Mouse (Mus musculus) C2C12 (cell line): Measurements from ENCODE around the gene Lta. TPM values are rescaled to one million over a fixed set of nuclear protein-coding genes. Genes with fewer than 3 reads are reported as not detected.

Experiments
- H3K27me3 ChIP-seq: one replicate; pipeline ENCODE4 v1.6.1; 2011; ENCODE audit not compliant: control insufficient read depth, insufficient read depth, insufficient read length
- H3K36me3 ChIP-seq: one replicate; pipeline ENCODE4 v1.6.1; 2011; ENCODE audit not compliant: control insufficient read depth, insufficient read depth
- H3K4me3 ChIP-seq: one replicate; pipeline ENCODE4 v1.5.1; 2011; ENCODE audit warnings: mild to moderate bottlenecking, control low read depth; ENCODE audit not compliant: poor library complexity, insufficient read depth, severe bottlenecking
- H3K79me2 ChIP-seq: one replicate; pipeline ENCODE4 v1.6.1; 2011; ENCODE audit not compliant: control insufficient read depth, insufficient read depth
- H3K79me3 ChIP-seq: one replicate; pipeline ENCODE4 v1.6.1; 2011; ENCODE audit warnings: low read depth, control low read depth
- H3ac ChIP-seq: one replicate; pipeline ENCODE3; 2011; ENCODE audit warnings: low read depth; ENCODE audit not compliant: control insufficient read depth, insufficient read length
- CEBPB ChIP-seq: IDR thresholded peaks from one replicate; pipeline ENCODE4 v1.6.1; 2011; ENCODE audit warnings: low read depth, mild to moderate bottlenecking, control low read depth, moderate library complexity
- CTCF ChIP-seq: IDR thresholded peaks from one replicate; pipeline ENCODE4 v1.5.1; 2011; ENCODE audit not compliant: control insufficient read depth, insufficient read depth, insufficient read length
- FOSL1 ChIP-seq: IDR thresholded peaks from one replicate; pipeline ENCODE4 v1.8.0; 2011; ENCODE audit warnings: mild to moderate bottlenecking, low read length; ENCODE audit not compliant: poor library complexity, insufficient read depth, severe bottlenecking
- MAX ChIP-seq: IDR thresholded peaks from one replicate; pipeline ENCODE4 v1.6.1; 2011; ENCODE audit warnings: mild to moderate bottlenecking, control low read depth
- MYOD1 ChIP-seq: IDR thresholded peaks from one replicate; pipeline ENCODE4 v1.6.1; 2011; ENCODE audit warnings: low read depth; ENCODE audit not compliant: control insufficient read depth, insufficient read length
- MYOG ChIP-seq: IDR thresholded peaks from one replicate; pipeline ENCODE4 v1.6.1; 2011; ENCODE audit not compliant: control insufficient read depth, insufficient read length; ENCODE audit errors: extremely low read depth
- USF1 ChIP-seq: IDR thresholded peaks from one replicate; pipeline ENCODE4 v1.6.1; 2011; ENCODE audit warnings: low read depth, mild to moderate bottlenecking, control low read depth, moderate library complexity
- polyA plus RNA-seq: library from polyadenylated mRNA; unstranded; fragments of >200 nt; fragmentation: generic; extraction: Trizol; gene quantifications from one replicate; pipeline ENCODE4 v1.2.1, GENCODE M21; 2012; ENCODE audit warnings: missing spikeins

Gene Lta
- polyA plus RNA-seq, 1 experiment, result 0.07 TPM

DNA sequence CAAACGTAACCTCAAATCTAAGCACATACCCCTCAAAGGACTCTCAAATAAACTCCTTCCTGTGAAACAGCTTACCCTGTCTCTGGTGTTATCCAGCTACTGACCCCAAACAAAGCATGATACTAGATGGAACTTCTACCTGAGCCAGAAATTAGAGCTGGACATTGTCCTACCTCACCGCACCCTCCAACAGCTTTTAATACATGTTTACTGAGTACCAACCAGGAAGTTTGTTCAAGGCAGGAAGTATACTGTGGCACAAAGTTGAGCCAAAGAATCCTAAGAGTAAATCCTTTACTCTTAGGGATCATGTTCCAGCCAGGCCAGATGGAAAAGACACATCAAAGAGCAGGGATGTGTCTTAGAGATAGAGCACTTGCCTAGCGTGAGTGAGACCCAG lies 5.4 kb upstream of the Lta start:
- Histone ChIP-seq H3K4me3 (no peak overlapping the region), H3K79me3 (no peaks in the 10 kb centered on the region), H3ac (no peak overlapping the region), H3K36me3 (no peaks in the 10 kb centered on the region), H3K79me2 (no peaks in the 10 kb centered on the region), H3K27me3 (no peaks in the 10 kb centered on the region)
- no peak for TF ChIP-seq CTCF
- no peak for TF ChIP-seq FOSL1

DNA sequence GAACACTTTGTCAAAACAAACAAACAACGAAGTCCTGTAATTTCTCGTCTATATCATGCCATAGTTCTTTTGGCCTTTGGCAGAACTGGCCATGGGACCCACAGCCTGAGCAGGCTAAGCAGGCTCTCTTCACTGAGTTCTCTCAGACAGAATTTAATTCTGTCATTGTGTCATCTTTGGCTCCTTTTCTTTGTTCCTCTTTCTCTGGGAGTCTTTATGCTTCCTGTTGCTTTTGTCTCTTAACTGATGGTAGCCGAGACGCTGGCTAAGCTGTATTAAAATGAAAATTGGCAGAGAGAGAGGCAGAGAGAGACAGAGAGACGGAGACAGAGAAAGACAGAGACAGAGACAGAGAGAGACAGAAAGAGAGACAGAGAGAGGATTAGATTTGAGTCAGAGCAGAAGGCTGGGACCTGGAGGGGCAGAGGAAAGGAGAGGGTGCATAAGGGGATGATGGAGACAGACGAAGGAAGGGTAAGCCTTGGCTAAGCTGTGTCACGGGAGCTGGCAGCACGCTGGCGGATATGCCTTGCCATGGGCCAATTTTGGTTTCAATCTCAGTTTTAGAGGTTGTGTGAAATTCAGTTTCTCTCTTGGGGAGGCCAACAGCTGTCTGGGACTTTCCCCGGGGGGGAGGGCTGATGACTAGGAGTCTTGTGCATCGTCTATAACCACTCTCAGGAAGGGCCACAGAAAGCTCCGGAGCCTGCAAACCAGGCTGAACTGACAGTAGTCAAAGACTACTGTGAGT lies 4.8 kb upstream of the Lta start:
- H3K79me2 ChIP-seq, result no peaks in the 10 kb centered on the region
- no peak overlapping the region for H3ac ChIP-seq
- no peak overlapping the region for H3K4me3 ChIP-seq
- no peaks in the 10 kb centered on the region for H3K36me3 ChIP-seq
- no peaks in the 10 kb centered on the region for H3K79me3 ChIP-seq
- TF ChIP-seq USF1 (no peak), FOSL1 (no peak), MYOD1 (no peak), MYOG (no peak), CEBPB (no peak), MAX (no peak), CTCF (no peak)
- no peaks in the 10 kb centered on the region for H3K27me3 ChIP-seq

DNA sequence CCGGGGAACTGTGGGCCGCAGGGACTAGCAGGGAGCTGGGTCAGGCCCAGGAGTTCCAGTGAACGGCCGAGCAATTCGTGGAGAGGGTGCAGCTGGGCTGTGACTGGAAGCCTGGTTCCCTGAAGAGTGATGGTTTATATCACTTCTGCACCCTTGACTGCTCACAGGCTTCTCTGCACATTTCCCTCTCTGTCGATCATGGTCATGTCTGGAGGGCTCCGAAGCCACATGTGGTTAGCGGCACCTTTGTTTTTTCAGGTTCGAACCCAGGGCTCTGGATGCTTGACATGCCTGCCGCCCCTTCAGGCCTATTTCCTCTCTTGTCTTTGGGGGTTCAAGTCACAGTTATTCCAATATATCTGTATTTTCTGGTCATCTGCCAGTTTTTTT lies 224 bp upstream of the Lta start:
- Histone ChIP-seq H3K4me3 (no peak overlapping the region), H3K79me2 (no peaks in the 10 kb centered on the region), H3K27me3 (no peaks in the 10 kb centered on the region), H3K36me3 (no peaks in the 10 kb centered on the region), H3ac (no peak overlapping the region), H3K79me3 (no peaks in the 10 kb centered on the region)
- no peak for TF ChIP-seq MYOD1
- no peak for TF ChIP-seq CTCF
- TF ChIP-seq MAX, result no peak
- TF ChIP-seq USF1, result no peak
- TF ChIP-seq MYOG, result no peak
- TF ChIP-seq FOSL1, result no peak
- TF ChIP-seq CEBPB, result no peak

DNA sequence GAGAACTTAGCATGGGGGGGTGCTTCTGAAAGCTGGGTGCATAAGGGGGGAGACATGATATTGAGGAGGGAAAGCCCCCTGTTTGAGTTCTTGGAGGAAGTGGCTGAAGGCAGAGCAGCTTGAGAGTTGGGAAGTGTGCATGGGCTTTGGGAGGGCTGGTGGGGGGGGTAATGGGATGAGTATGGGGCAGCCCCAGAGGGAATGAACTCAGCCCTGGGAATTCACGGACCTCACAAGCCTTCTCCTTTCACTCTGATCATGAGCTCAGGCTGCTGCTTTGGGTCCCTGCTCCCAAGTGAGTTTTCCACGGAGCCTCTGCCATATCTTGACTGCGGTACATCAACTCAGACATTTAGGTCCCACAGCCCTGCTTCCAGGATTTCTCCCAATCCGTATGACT lies 2.7 kb downstream of the Lta start:
- no peaks in the 10 kb centered on the region for H3K79me3 ChIP-seq
- TF ChIP-seq MYOD1 (no peak), CEBPB (no peak), FOSL1 (no peak), CTCF (no peak), MYOG (no peak), MAX (no peak), USF1 (no peak)
- H3K27me3 ChIP-seq, result no peaks in the 10 kb centered on the region
- no peak overlapping the region for H3K4me3 ChIP-seq
- no peaks in the 10 kb centered on the region for H3K36me3 ChIP-seq
- no peaks in the 10 kb centered on the region for H3K79me2 ChIP-seq
- H3ac ChIP-seq, result no peak overlapping the region

DNA sequence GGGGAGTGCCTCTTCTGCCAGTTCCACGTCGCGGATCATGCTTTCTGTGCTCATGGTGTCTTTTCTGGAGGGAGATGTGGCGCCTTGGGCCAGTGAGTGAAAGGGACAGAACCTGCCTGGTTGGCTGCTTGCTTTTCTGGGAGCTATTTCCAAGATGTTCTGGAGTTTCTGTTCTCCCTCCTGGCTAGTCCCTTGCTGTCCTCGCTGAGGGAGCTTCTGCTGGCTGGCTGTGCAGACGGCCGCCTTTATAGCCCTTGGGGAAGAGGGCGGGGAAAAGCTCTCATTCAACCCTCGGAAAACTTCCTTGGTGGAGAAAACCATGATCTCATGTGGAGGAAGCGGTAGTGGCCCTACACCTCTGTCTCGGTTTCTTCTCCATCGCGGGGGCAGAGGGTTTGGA lies 3.4 kb downstream of the Lta start, which contains the start of gene Tnf:
Gene Tnf, minus strand, starts transcription at position 221 of the 400 bp plus-strand sequence.
- TF ChIP-seq MYOD1 (no peak), USF1 (no peak), MAX (no peak), FOSL1 (no peak)
- Histone ChIP-seq H3K27me3 (no peaks in the 10 kb centered on the region), H3K4me3 (no peak within 1 kb of the TSS), H3K79me3 (no peaks in the 10 kb centered on the region), H3K36me3 (no peaks in the 10 kb centered on the region), H3ac (no peak within 1 kb of the TSS), H3K79me2 (no peaks in the 10 kb centered on the region)

DNA sequence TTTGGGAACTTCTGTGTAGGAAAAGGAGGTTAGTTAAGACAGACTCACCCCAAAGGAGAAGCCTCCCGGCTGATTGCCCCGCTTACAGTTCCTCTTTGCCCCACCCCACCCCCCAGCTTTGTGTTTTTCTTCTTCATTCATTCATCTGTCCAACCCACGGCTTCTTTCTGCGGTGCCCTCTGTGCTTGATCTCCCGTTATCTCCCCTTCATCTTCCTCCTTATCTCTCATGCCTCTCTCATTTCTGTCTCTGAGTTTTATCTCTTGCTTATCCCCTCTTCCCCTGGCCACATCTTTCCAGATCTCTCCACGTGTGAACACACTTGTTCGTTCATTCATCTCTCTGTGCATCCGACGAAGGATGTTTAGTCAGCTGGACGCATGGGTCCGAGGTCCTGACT lies 4.0 kb downstream of the Lta start:
- Histone ChIP-seq H3ac (no peak overlapping the region), H3K27me3 (no peaks in the 10 kb centered on the region), H3K36me3 (no peaks in the 10 kb centered on the region), H3K79me2 (no peaks in the 10 kb centered on the region), H3K4me3 (no peak overlapping the region), H3K79me3 (no peaks in the 10 kb centered on the region)
- no peak for TF ChIP-seq CEBPB
- no peak for TF ChIP-seq MYOD1
- no peak for TF ChIP-seq FOSL1
- TF ChIP-seq USF1, result no peak
- no peak for TF ChIP-seq CTCF
- no peak for TF ChIP-seq MAX
- no peak for TF ChIP-seq MYOG
